Mouse (Mus musculus) hindbrain, embryonic 14.5 days (tissue): ENCODE results near the gene Stk4. TPM values are rescaled to one million over a fixed set of nuclear protein-coding genes. Genes with fewer than 3 reads are reported as not detected.

ENCODE experiments used
- ATAC-seq: fragments of 200-750 bp; cut with Nextera tagmentation; 2 replicates; pipeline ENCODE4 v1.8.0; 2017; ENCODE audit warnings: moderate number of reproducible peaks, mild to moderate bottlenecking, moderate TSS enrichment, moderate library complexity; ENCODE audit not compliant: low FRiP score
- DNase-seq: peaks from one replicate; pipeline ENCODE4 v3.0.0-alpha.2; 2015; ENCODE audit warnings: low spot score
- H3K27ac ChIP-seq: fragments of 300-500 bp; sonication (generic); 2 replicates; pipeline ENCODE4 v1.5.1; 2014; ENCODE audit warnings: mild to moderate bottlenecking, moderate library complexity
- H3K27me3 ChIP-seq: fragments of 300-500 bp; sonication (generic); 2 replicates; pipeline ENCODE4 v1.6.1; 2014; ENCODE audit warnings: mild to moderate bottlenecking, low read length, mixed read lengths; ENCODE audit not compliant: control insufficient read depth, insufficient read depth
- H3K36me3 ChIP-seq: fragments of 300-500 bp; sonication (generic); replicated peaks from 2 replicates; pipeline ENCODE4 v1.6.1; 2014; ENCODE audit not compliant: control insufficient read depth, insufficient read depth
- H3K4me1 ChIP-seq: fragments of 300-500 bp; sonication (generic); replicated peaks from 2 replicates; pipeline ENCODE4 v1.6.1; 2014; ENCODE audit warnings: antibody characterized with exemption, low read length, mixed read lengths; ENCODE audit not compliant: control insufficient read depth, insufficient read depth
- H3K4me2 ChIP-seq: fragments of 300-500 bp; sonication (generic); replicated peaks from 2 replicates; pipeline ENCODE4 v1.6.1; 2014; ENCODE audit warnings: mild to moderate bottlenecking, moderate library complexity
- H3K4me3 ChIP-seq: fragments of 300-500 bp; sonication (generic); replicated peaks from 2 replicates; pipeline ENCODE4 v1.5.1; 2014; ENCODE audit warnings: mild to moderate bottlenecking, low read length
- H3K9ac ChIP-seq: fragments of 300-500 bp; sonication (generic); 2 replicates; pipeline ENCODE4 v1.6.1; 2014
- H3K9me3 ChIP-seq: fragments of 300-500 bp; sonication (generic); 2 replicates; pipeline ENCODE4 v1.6.1; 2016; ENCODE audit warnings: low read length; ENCODE audit not compliant: control insufficient read depth
- WGBS: fragments of 180-500 bp; shearing (Covaris S2); extraction: QIAGEN DNeasy Blood & Tissue Kit; methylation state at CpG from one replicate; pipeline ENCODE4 v1.1.7; 2014; 5-methylcytosine and 5-hydroxymethylcytosine counted together
- polyA plus RNA-seq: library from polyadenylated mRNA; unstranded; fragments of >200 nt; fragmentation: Nextera tagmentation; extraction: Ambion mirVana; gene quantifications from 2 replicates; pipeline ENCODE4 v1.2.1, GENCODE M21; 2014

The Stk4 gene
- polyA plus RNA-seq, 1 experiment from 2014 or later, result 27.4 TPM

GRCm38 (mm10) chr2:164152341-164152740 lies 82.2 kb downstream of the Stk4 start:
- no peak for DNase-seq

DNA sequence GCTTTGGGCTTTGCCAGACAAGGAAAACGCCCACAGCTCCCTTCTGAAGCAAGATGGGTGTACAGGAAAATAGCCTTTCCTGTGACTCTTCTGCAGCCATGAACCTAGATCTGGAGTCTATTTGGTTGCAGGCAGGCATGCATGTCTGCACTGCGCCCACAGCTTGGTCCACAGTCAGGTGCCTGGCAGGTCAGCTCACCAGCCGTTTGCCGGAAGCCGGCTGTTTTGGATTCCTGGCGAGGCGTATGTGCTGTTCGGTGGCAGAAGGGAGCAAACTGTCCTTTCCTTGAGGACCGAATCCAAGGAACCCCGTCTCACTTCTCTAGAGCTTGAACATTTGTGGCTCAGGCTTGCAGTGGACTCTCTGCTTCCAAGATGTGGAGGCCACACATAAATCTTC lies 83.9 kb downstream of the Stk4 start:
- Histone ChIP-seq H3K9ac (no peak overlapping the region), H3K36me3 (peaks cover 39% of the 10 kb centered on the region), H3K4me3 (no peak overlapping the region), H3K4me1 (no peaks in the 10 kb centered on the region; the same call in 1 of the 2 replicates), H3K4me2 (no peak overlapping the region), H3K27ac (no peak overlapping the region), H3K27me3 (no peaks in the 10 kb centered on the region), H3K9me3 (no peaks in the 10 kb centered on the region)
- ATAC-seq (no peak), DNase-seq (no peak)
- WGBS, result 92% methylated on average over 10 of the region's 10 CpGs

More at GRCm38 (mm10) chr2:164152341-164152740, 82.2 kb downstream of the Stk4 start:
- Histone ChIP-seq H3K4me1 (no peaks in the 10 kb centered on the region; the same call in 1 of the 2 replicates), H3K4me3 (no peak overlapping the region), H3K4me2 (no peak overlapping the region), H3K36me3 (peaks cover 39% of the 10 kb centered on the region), H3K27me3 (no peaks in the 10 kb centered on the region), H3K9ac (no peak overlapping the region), H3K9me3 (no peaks in the 10 kb centered on the region), H3K27ac (no peak overlapping the region)
- 97% methylated on average over 11 of the region's 11 CpGs for WGBS
- no peak for ATAC-seq

DNA sequence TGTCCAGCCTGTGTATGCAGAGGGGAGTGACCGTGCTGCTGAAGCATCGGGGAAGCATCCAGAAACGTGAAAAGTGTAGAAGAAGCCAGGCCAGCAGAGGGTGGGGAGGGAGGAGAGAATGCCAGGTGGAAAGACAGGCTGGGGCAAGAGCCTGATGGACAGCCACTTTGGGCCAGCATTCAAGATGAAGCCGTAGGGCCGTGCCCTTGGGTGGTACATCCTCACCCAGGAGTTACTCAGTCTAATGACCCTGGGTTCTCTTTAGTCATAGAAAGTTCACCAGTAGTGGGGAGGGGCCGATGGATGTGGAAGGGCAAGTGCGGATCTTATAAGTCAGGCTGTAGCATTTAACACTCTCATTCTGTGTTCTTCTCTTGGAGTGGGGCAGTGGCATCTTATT lies 86.0 kb downstream of the Stk4 start:
- Histone ChIP-seq H3K9me3 (no peaks in the 10 kb centered on the region), H3K27me3 (no peaks in the 10 kb centered on the region), H3K9ac (no peak overlapping the region), H3K4me2 (no peak overlapping the region), H3K4me1 (no peaks in the 10 kb centered on the region), H3K4me3 (no peak overlapping the region), H3K27ac (no peak overlapping the region), H3K36me3 (peaks cover 39% of the 10 kb centered on the region)
- WGBS, result 87% methylated on average over 7 of the region's 7 CpGs
- no peak for DNase-seq
- ATAC-seq, result no peak

DNA sequence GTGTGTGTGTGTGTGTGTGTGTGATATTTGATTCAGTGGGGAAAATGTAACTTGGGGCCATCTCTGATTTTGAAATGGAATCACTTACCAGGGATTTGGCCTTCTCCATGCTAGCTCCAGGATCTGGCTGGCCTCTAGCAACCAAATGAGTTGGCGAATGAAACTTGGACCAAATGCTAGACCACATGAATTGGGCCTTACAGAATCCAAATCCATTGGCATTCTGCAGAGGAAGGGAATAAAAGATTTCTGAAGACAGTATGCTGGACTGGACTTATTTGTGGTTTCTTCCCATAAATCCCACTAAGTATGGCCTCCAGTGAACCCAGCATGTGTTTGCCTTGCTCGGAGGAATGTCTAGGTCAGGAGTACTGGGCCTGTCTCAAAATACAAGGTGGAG lies 88.7 kb downstream of the Stk4 start:
- Histone ChIP-seq H3K4me2 (no peak overlapping the region), H3K27me3 (no peaks in the 10 kb centered on the region), H3K4me3 (no peak overlapping the region), H3K4me1 (no peaks in the 10 kb centered on the region), H3K9me3 (no peaks in the 10 kb centered on the region), H3K9ac (no peak overlapping the region), H3K36me3 (peaks cover 14% of the 10 kb centered on the region), H3K27ac (no peak overlapping the region)
- no peak for DNase-seq
- WGBS, result 92% methylated on average over 2 of the region's 2 CpGs
- no peak for ATAC-seq

DNA sequence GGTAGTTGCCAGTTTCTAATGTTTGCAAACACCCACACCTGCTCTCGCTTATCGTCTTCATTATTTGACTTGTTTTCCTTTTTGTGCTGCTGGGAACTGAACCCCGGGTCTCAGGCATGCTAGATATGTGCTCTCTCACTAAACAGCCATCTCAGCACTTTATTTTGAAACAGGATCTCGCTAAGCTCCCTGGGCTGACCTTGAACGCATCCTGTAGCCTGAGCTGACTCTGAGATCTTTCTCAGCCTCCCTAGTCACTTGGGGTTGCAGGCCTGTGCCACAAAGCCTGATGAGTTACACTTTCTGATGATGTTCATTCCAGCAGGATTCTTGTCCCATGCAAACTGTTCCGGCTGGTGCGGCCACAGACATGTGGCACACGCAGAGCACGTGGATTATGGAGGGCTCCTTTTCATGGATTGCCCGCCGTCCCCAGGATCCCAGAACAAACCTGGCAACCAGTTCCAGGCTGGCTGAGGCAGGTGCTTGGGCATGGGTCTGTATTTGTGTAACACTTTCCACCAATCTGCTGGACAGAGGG lies 91.5 kb downstream of the Stk4 start:
- Histone ChIP-seq H3K27ac (no peak overlapping the region), H3K9ac (no peak overlapping the region), H3K4me1 (no peaks in the 10 kb centered on the region), H3K4me3 (no peak overlapping the region), H3K36me3 (0 out of 2 replicates have a peak, but pooled peaks cover 1% of the 10 kb centered on the region), H3K27me3 (peaks cover 9% of the 10 kb centered on the region; the same call in 1 of the 2 replicates), H3K4me2 (no peak overlapping the region), H3K9me3 (no peaks in the 10 kb centered on the region)
- no peak for ATAC-seq
- no peak for DNase-seq
- WGBS, result 87% methylated on average over 11 of the region's 11 CpGs

- no peak for DNase-seq
- peaks cover 9% of the 10 kb centered on the region; the same call in 1 of the 2 replicates for H3K4me1 ChIP-seq
- no peak for ATAC-seq
- H3K4me3 ChIP-seq, result no peak overlapping the region
- H3K36me3 ChIP-seq, result no peaks in the 10 kb centered on the region
- no peak overlapping the region for H3K27ac ChIP-seq
- H3K9ac ChIP-seq, result no peak overlapping the region
- WGBS, result 91% methylated on average over 5 of the region's 5 CpGs
- no peak overlapping the region for H3K4me2 ChIP-seq
- peaks cover 42% of the 10 kb centered on the region for H3K27me3 ChIP-seq
- H3K9me3 ChIP-seq, result no peaks in the 10 kb centered on the region
These were observed 94.8 kb downstream of the Stk4 start for GRCm38 (mm10) chr2:164164941-164165340.

DNA sequence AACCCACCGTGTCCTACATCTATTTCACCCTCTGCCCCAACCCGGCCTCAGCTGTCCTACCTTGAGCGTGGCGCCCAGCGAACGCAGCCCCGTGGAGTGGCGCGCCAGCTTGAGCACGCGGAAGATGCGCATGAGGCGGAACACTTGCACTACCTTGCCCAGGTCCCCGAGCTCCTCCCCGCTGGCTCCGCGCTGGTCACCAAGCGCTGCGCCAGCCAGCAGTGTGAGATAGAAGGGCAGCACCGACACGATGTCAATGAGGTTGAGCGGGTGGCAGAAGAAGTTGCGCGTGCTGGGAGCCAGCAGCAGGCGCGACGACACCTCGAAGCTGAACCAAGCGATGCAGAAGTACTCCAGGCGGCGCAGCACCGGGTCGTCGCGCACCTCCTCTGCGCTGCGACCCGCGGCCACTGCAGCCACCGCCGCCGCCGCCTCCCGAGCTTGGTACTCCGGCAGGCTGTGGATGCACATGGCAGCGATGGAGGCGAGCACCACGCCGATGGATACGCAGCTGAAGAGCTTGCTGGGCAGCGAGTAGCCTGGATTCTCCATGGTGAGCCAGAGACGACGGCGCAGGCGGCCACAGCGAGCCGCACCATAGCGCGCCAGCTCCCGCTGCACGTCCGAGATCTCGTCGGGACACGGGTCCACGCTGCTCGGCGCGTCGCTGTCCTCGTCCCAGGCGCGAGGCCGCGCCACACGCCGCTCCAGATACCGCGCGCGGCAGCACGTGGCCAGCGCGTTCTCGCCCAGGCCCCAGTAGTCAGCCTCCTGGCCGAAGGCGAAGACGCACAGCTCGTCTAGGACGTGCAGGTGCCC lies 97.8 kb downstream of the Stk4 start:
- Histone ChIP-seq H3K9me3 (no peaks in the 10 kb centered on the region), H3K9ac (peak overlapping the region; percentile 31; the same call in 1 of the 2 replicates), H3K36me3 (no peaks in the 10 kb centered on the region), H3K27me3 (peaks cover 64% of the 10 kb centered on the region), H3K4me1 (peaks cover 18% of the 10 kb centered on the region), H3K27ac (no peak overlapping the region), H3K4me2 (peak overlapping the region; percentile 63), H3K4me3 (peak overlapping the region; percentile 36)
- 13% methylated on average over 87 of the region's 90 CpGs for WGBS
- peak; percentile 71 for ATAC-seq
- no peak for DNase-seq

GRCm38 (mm10) chr2:164168571-164168946 lies 98.4 kb downstream of the Stk4 start:
- Histone ChIP-seq H3K4me2 (peak overlapping the region; percentile 63), H3K27me3 (peaks cover 68% of the 10 kb centered on the region), H3K9me3 (no peaks in the 10 kb centered on the region), H3K36me3 (no peaks in the 10 kb centered on the region), H3K27ac (no peak overlapping the region), H3K4me1 (peaks cover 18% of the 10 kb centered on the region), H3K4me3 (peak overlapping the region; percentile 36), H3K9ac (peak overlapping the region; percentile 31; the same call in 1 of the 2 replicates)
- WGBS, result 6% methylated on average over 42 of the region's 42 CpGs
- ATAC-seq (peak; percentile 40; the same call in 1 of the 2 replicates), DNase-seq (peak; percentile 35)

DNA sequence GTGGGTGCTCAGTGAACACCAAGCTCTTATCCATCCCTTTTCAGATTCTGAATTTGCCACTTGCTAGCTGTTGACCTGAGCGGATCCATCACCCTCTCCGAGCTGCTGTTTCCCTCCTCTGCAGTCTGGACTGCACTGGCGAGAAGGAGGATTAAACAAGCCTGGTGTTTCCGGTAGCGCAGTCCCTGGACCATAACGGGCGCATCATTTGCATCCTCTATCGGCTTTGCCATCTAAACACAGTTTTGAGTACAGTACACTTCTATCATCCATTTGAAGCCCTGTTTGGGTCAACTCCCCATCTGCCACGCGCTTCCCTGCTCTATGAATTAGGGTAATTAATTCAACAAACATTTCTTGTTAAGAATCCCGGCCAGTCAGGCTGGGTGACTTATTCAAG lies 100.2 kb downstream of the Stk4 start:
- Histone ChIP-seq H3K4me2 (peak overlapping the region; percentile 53), H3K27me3 (peaks cover 68% of the 10 kb centered on the region), H3K9ac (no peak overlapping the region; the same call in 1 of the 2 replicates), H3K36me3 (no peaks in the 10 kb centered on the region), H3K27ac (no peak overlapping the region), H3K4me1 (peaks cover 18% of the 10 kb centered on the region), H3K9me3 (no peaks in the 10 kb centered on the region), H3K4me3 (no peak overlapping the region; the same call in 1 of the 2 replicates)
- WGBS, result 3% methylated on average over 11 of the region's 11 CpGs
- DNase-seq, result no peak
- ATAC-seq, result no peak
